Mouse (Mus musculus) heart, adult 8-10 months (tissue): ENCODE results near the gene Dclk2. TPM values are rescaled to one million over a fixed set of nuclear protein-coding genes. Genes with fewer than 3 reads are reported as not detected.

Experiments used
- DNase-seq: peaks from one replicate; pipeline ENCODE4 v3.0.0; 2022; ENCODE audit warnings: low spot score
- total RNA-seq, 4 experiments: library from RNA; stranded (reverse); gene quantifications; 2 replicates each; pipeline ENCODE4 v1.2.4; 2022

Gene Dclk2
- total RNA-seq, 4 experiments from 2014 or later, result 0.84 to 1.7 (median 1.3) TPM

DNA sequence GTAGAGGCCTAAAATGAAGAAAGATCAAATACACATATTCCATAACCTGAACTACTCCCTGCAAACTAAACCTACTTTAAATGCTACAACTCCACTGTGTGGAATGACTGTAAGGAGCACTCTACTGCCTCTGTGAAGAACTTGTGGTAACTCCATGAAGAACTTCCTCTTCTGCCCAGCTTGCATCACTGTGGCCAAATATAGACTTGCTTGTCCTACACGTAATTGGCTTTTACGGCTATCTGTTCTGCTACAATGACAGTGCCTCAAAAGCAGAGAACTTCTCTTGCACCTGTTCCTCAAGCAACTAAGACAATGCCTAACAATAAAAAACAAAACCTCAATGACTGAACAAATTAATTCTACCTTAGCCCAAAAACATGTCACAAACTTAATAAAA lies 26.2 kb downstream of the Dclk2 start:
- DNase-seq, result no peak

GRCm38 (mm10) chr3:86887512-86887911 lies 33.1 kb downstream of the Dclk2 start:
- no peak for DNase-seq

GRCm38 (mm10) chr3:86885180-86885579 lies 35.5 kb downstream of the Dclk2 start:
- no peak for DNase-seq

DNA sequence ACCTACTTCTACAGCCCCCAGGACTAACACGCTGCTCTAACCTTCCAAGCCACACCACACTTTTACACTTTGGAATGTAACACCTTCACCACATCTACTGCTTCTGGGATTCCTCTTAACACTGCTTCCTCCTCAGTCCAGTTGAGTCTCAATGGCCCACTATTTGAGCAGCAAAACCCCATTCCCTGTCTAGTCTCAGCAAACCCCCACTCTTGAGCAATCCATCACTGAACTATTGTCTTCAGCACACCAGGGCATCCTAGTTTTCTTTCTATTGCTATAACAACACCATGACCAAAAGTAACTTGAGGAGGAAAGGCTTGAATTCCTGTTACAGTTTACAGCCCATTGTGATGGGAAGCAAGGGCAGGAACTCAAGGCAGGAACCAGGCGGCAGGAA lies 36.2 kb downstream of the Dclk2 start:
- DNase-seq, result no peak

DNA sequence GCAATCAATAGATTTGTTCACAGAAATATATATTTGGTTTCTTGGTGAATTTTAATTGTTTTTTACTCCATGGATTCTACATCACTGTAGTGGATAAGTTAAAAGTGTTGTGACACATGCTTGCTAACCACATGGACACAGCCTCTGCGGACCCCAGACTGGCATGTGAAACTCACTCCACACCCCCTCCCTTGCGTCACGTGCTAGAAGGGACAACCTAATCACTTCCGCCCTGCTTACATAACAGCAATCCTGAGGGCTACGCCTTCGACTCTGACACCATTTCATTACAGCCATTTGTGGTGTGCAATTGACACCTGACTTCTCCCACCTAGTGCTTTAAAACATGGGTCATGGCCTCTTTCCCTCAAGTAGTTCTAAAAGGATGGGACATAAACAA lies 36.7 kb downstream of the Dclk2 start:
- DNase-seq, result no peak

DNA sequence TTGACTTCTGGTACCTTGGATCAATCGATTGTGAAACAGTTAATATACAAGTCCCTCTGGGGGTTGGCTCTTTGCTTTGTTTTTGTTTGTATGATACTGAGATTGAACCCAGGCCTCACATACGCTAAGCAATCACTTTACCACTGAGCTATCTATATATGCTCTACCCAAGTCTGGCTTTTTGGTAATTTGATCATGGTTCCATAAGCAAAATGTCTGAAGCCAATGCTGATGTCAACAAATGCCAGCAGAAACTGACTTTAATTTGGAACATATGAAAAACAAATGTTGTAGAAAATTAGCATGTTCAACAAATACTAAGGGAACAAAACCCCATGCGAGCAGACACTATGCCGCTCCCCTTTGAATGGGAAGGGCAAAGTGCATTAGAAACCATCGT lies 44.7 kb downstream of the Dclk2 start:
- DNase-seq, result no peak

GRCm38 (mm10) chr3:86873092-86873600 lies 47.5 kb downstream of the Dclk2 start:
- DNase-seq, result no peak

DNA sequence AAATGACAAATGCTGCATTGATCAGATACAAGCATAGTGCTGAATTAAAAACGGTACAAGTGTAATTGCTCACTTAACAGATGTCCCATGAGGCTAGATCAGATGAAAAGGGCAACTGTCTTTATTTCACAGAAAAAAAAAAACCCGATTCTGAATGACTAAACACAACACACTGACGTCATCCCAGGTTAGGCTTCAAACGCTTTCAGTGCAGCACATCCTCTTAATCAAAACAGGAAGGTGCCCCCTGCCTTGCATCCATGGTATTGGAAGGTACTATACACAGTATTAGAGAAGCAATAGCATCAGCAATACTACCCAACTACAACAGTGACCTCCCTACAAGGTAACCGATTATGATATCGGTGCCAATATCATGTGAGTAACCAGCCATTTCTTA lies 49.7 kb downstream of the Dclk2 start:
- DNase-seq, result no peak

- DNase-seq, result no peak
Observed at GRCm38 (mm10) chr3:86870411-86870810, 50.2 kb downstream of the Dclk2 start.

DNA sequence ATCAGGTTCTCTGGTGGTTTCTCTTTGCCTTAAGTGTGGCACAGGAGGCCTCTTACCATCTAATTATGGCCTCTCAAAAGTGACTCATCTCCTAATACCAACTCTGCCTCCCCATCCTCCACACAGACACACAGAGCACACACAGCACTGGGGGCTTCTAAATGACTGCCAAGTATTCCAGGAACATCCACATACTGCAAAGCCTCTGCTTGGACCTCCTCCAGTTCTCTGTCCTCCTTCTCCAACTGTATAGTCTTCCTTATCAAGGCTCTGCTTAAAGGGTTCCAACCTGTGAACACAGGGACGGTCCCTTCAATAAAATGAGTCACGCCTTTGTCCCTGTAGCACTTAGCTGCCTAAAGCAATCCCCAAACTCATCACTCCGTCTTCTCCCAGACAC lies 51.9 kb downstream of the Dclk2 start:
- DNase-seq, result no peak

GRCm38 (mm10) chr3:86863327-86864008 lies 57.2 kb downstream of the Dclk2 start:
- no peak for DNase-seq

GRCm38 (mm10) chr3:86862939-86863311 lies 57.7 kb downstream of the Dclk2 start:
- DNase-seq, result no peak

GRCm38 (mm10) chr3:86862245-86862938 lies 58.3 kb downstream of the Dclk2 start:
- no peak for DNase-seq

DNA sequence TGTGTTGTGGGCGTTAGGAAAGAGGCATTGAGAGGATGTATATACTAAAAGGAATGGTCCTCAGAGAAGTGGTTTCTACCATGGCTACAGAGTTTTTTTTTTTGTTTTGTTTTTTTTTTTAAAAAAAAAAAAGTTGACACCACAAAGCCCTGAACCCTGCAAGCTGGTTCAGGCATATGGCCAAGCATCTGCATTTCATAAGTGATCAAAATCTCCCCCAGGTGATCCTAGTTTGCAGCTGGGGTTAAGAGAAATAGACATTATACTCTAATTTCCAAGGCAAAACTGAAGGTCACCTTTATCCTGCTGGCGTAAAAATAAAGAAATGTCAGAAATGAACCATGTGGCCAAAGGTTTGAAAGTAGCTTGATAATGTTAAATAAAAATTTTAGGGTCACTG lies 60.9 kb downstream of the Dclk2 start:
- DNase-seq, result no peak

GRCm38 (mm10) chr3:86858699-86859098 lies 62.0 kb downstream of the Dclk2 start:
- DNase-seq, result no peak

- no peak for DNase-seq
Observed at GRCm38 (mm10) chr3:86857833-86858398, 62.7 kb downstream of the Dclk2 start.

GRCm38 (mm10) chr3:86852867-86853266 lies 67.8 kb downstream of the Dclk2 start:
- DNase-seq, result no peak

DNA sequence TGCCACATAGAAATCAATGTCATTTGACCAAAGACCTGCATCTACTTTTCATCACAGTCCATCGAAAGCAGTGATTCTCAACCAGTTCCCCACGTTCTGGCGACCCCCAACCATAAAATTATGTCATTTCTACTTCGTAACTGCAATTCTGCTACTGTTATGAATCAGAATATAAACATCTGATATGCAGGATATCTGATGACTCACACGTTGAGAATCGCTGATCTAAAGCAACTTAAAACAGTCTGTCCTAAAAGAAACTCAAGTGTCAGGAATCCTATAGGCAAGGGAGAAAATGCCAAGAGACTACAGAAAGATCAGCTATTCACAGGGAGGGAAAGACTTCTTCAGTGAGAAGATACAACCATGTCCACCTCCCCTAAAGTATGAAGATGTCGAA lies 69.5 kb downstream of the Dclk2 start:
- no peak for DNase-seq

DNA sequence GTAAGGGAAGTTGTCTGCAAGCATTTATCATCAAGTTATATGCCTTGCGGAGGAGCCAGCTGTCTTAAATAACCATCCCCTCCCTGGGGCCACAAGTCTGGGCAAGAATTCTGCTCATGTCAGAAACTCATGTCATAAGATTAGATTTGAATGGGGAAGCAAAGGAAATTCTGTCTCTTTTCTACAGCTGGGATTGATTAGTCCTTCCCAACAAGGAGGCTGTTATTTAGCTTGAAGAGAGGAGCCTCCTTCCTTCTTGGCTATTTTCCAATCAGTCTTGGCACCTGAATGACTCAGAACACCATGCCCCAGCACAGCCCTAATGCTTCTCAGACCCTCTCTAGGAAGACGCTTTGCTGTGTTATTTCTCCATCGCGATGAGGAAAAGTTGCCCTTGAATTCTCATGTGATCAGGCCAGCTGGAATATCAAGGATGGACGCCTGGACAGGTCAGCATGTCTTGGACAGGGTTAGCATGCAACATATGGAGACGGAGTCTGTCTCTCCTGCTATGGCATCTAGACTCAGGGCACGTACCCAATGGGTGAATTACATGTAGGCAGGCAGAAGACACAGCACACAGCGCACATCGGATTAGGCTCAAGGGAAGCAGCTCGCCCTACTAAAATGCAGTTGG lies 70.1 kb downstream of the Dclk2 start:
- DNase-seq, result no peak

DNA sequence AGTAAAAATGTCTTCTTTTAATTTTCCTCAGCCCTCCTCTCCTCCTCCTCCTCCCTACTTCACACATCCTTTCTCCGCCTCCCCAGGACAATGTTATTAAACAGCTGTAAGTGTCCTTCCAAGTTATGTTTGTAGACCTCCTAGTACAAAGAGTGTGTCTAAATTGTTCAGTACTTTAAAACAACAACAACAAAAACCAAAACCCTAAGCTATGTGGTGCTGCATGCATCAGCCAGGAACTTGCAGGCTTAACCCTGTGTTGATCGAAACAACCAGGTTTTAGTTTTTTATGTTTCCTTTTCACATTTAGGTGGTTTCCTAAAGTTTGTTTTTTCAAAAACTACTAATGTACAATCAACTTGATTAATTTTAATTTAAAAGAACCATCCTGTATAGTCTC lies 71.3 kb downstream of the Dclk2 start:
- DNase-seq, result no peak

- DNase-seq, result no peak
Observed at GRCm38 (mm10) chr3:86847536-86847935, 73.1 kb downstream of the Dclk2 start.

- DNase-seq, result no peak
Observed at GRCm38 (mm10) chr3:86846036-86846435, 74.6 kb downstream of the Dclk2 start.

DNA sequence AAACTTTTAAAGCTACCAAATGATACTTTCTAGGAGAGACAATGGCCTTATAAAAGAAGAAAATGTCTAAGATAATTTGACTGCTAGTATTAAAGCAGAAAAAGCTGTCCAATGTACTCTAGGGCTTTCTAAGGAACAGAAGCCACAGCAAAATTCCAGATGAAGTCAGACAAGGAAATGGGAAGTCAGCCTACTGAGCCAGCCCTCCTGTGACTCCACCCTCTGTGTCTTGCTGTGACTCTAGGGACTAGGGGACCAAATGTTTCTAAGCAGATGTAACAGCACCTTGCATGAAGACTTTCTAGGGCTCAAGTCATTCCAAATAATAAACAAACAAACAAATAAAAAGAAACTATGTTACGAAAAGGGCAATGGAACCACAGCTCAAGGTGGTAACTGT lies 75.1 kb downstream of the Dclk2 start:
- peak; percentile 27 for DNase-seq
